Mouse (Mus musculus): ENCODE data around the gene Suv39h2.

Suv39h2 gene

DNA sequence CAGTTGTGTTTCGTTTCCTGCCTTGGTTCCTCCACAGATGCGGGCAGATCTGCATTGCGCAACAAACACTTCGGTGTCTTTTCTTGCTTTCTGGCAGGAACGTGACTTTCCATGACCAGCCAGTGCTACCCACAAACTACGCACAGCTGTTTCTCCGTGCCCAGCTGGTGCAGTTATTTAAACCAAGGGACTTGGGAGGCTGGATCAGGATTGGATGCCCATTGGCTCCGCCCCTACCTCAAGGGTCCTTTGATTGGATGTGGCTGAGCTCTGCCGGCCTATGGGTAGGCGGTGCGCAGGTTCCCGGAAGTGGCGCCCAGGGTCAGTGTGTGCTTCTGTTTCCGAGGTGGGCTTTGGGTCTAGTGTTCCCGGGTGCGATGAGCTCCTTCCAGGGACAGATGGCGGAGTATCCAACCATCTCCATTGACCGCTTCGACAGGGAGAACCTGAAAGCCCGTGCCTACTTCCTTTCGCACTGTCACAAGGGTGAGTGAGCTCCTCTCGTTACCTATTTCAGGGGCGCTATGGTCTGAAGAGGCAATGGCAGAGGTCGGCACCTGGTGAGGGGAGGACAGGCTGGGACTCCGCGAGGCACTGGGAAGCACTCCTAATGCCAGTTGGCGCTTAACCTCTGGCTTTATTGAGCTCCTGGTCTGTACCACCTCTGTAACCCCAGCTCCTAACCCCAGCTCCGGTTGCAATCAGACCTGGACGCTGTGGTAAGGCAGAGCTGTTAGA lies 50.8 kb downstream of the Suv39h2 start, which contains the start of gene Dclre1c:
TSS of gene Dclre1c (plus strand) at position 291 of the 738 bp plus-strand sequence.
- DNase-seq (ENCODE audit: extremely low read depth, insufficient read length, low spot score), result peak; percentile 82

DNA sequence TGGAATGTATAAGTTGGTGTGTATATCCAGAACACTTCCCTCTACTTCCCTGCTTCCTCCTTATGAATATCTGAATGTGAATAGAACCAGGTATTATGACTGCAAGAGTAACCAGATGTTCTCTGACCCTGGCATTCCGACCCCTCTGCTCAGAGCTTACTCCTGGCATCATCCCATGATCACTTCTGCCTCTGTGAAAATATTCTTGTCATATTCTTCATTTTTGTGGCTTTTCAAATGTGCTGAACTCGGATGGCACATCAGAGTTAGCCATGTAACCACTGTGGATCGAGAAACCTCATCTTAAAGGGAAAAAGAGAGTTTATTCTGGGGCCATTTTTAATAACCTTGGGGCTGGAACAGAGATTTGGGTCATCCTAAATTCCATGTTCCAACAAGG lies 52.3 kb downstream of the Suv39h2 start, which contains the start of gene Meig1:
TSS of gene Meig1 (minus strand) at position 101 of the 400 bp plus-strand sequence.
- DNase-seq (ENCODE audit: extremely low read depth, insufficient read length, low spot score), result no peak

DNA sequence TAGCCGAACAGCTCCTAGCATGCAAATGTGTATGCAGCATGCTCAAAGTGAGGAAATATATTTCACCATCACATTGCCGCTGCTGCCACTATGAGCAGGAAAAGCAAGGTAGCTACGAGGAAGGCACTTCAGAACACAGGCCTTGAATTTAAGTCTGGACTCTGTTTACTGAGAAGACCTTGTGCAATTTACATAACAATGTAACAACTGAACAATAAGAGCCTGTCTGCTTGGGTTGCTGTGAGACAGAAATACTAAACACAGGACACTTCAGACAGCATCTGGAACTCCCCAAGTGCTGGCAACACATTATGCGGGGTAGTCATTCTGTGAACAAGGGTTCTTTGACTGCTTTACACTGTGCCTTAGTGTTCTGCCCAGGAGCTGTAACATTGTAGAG lies 54.7 kb downstream of the Suv39h2 start:
- no peak for DNase-seq (ENCODE audit: extremely low read depth, insufficient read length, low spot score)

DNA sequence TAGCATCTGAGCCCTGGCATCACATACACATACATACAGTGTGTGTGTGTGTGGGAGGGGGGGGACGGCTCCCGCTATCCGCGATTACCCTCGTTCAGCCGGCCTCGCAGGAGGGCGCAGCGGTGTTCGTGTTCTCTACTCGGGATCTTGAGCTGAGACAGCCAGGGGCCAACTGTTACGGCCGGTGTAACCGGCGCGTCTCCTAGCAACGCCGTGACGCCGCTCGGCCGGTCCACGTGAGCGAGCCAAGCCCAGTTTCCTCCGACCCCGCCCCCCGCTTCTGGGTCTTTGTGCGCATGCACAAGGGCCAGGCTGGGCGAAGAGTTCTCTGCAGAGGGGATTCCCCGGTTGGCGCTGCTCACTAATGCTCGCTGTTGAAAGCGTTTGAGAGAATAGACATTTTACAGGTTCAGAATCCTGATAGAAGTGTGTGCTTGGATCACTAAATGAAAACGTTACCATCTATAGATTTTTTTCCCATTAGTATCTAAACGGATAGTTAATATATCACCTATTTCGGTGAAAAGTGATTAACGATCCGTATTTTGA lies 55.9 kb downstream of the Suv39h2 start:
- peak; percentile 75 for DNase-seq (ENCODE audit: extremely low read depth, insufficient read length, low spot score)

DNA sequence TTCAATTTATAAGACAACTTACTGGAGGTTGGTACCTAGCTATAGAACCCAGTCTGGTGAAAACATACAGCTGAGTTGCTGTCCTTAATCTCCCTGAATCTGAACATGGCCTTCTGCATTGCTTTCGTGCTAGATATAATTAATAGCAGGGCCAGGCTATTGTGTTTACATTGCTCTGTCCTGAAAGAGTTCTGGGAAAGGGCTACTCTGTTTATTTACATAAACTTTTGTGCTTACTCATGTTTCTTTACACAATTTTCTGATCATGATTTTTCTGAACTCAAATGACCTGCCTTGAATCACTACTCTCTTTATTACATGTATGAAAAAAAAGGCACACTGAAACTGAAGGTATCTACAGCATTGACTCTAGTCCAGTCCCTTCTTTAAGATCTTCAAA lies 59.2 kb downstream of the Suv39h2 start:
- no peak for DNase-seq (ENCODE audit: extremely low read depth, insufficient read length, low spot score)

DNA sequence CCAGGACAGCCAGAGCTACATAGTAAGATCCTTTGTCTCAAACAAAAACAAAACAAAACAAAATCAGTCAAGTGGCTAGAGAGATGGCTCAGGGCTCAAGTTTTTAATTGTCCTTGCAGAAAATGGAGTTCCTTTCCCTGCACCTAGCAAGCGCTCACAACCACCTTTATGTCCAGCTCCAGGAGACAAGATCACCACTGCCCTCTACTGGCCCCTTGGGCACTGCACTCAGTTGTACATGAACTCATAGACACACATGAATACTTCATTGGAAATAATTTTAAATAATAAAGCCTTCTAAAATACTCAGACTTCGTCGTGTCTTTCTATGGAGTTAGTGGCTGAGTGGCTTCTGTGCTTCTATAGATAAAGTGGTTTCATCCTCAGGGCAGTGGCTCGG lies 60.6 kb downstream of the Suv39h2 start:
- DNase-seq (ENCODE audit: extremely low read depth, insufficient read length, low spot score), result peak; percentile 14

DNA sequence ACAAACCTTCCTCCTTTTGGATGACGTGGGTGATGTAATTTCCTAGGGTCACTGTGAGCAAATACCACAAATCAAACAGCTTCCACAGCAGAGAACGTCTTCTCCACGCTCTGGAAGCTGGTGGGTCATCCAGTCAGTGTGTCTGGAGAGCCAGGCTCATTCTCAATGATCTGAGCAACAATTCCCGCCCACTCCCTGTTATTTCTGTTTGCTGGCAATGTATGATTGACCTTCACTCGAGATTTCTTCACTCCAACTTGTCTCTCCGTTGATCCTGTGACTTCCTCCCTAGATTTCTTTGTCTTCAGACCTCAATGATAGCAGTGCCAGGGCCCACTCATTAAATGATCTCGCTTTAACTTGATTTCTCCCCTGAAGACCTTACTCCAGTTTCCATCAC lies 67.1 kb downstream of the Suv39h2 start:
- DNase-seq (ENCODE audit: extremely low read depth, insufficient read length, low spot score), result no peak

DNA sequence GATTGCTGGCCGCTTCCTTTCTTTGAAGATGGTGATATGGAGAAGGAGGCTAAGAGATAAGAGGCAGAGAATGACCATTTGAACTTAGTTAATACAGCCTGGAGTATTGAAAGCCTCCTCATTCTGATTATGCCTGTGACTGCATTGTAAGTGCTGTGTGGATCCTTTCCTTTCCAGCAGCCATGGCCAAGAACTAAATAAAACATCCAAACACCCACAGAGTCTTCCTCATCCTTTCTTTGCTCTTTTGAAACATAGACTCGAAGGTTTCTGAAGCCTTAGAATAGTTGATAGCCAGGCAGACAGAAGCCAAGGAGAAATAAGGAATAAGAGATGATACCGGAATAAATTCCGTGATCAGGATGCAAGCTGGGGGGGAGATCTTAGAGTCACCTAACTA lies 68.8 kb downstream of the Suv39h2 start:
- no peak for DNase-seq (ENCODE audit: extremely low read depth, insufficient read length, low spot score)

Data from 3134 (cell line).